Mouse (Mus musculus) midbrain, embryonic 16.5 days (tissue): ENCODE data around the gene C130032M10Rik. TPM values are rescaled to one million over a fixed set of nuclear protein-coding genes. Genes with fewer than 3 reads are reported as not detected.

ENCODE experiments used
- ATAC-seq: fragments of 200-750 bp; cut with Nextera tagmentation; 2 replicates; pipeline ENCODE4 v1.8.0; 2017; ENCODE audit warnings: moderate TSS enrichment
- H3K27ac ChIP-seq: fragments of 300-500 bp; sonication (generic); 2 replicates; pipeline ENCODE4 v1.5.1; 2014; ENCODE audit warnings: mild to moderate bottlenecking, low read length, mixed read lengths
- H3K27me3 ChIP-seq: fragments of 300-500 bp; sonication (generic); 2 replicates; pipeline ENCODE4 v1.6.1; 2014; ENCODE audit warnings: low read depth, low read length, mixed read lengths; ENCODE audit not compliant: control insufficient read depth, insufficient read depth
- H3K36me3 ChIP-seq: fragments of 300-500 bp; sonication (generic); 2 replicates; pipeline ENCODE4 v1.6.1; 2014; ENCODE audit warnings: mild to moderate bottlenecking, low read length, moderate library complexity, mixed read lengths; ENCODE audit not compliant: control insufficient read depth, insufficient read depth
- H3K4me1 ChIP-seq: fragments of 300-500 bp; sonication (generic); 2 replicates; pipeline ENCODE4 v1.6.1; 2014; ENCODE audit warnings: mild to moderate bottlenecking, low read length, mixed read lengths; ENCODE audit not compliant: control insufficient read depth, insufficient read depth
- H3K4me2 ChIP-seq: fragments of 300-500 bp; sonication (generic); 2 replicates; pipeline ENCODE4 v1.6.1; 2014; ENCODE audit warnings: mild to moderate bottlenecking, low read length, mixed read lengths
- H3K4me3 ChIP-seq: fragments of 300-500 bp; sonication (generic); 2 replicates; pipeline ENCODE4 v1.5.1; 2014; ENCODE audit warnings: low read depth, mild to moderate bottlenecking, low read length, moderate library complexity, mixed read lengths
- H3K9ac ChIP-seq: fragments of 300-500 bp; sonication (generic); 2 replicates; pipeline ENCODE4 v1.6.1; 2014; ENCODE audit warnings: low read depth, low read length, mixed read lengths
- H3K9me3 ChIP-seq: fragments of 300-500 bp; sonication (generic); replicated peaks from 2 replicates; pipeline ENCODE4 v1.6.1; 2014; ENCODE audit warnings: mild to moderate bottlenecking, low read length, mixed read lengths; ENCODE audit not compliant: control insufficient read depth, poor library complexity, severe bottlenecking
- WGBS: fragments of 180-500 bp; shearing (Covaris S2); extraction: QIAGEN DNeasy Blood & Tissue Kit; methylation state at CpG from one replicate; pipeline ENCODE4 v1.1.7; 2014; 5-methylcytosine and 5-hydroxymethylcytosine counted together
- polyA plus RNA-seq: library from polyadenylated mRNA; unstranded; fragments of >200 nt; fragmentation: Nextera tagmentation; extraction: Ambion mirVana; gene quantifications from 2 replicates; pipeline ENCODE4 v1.2.1, GENCODE M21; 2015

Gene C130032M10Rik
- polyA plus RNA-seq, 1 experiment from 2014 or later = not detected

GRCm38 (mm10) chr9:114562031-114562918, 46.8 kb downstream of the C130032M10Rik start:
- no peaks in the 10 kb centered on the region for H3K36me3 ChIP-seq
- H3K4me2 ChIP-seq = peak overlapping the region; percentile 91
- H3K4me3 ChIP-seq = peak overlapping the region; percentile 60
- H3K27ac ChIP-seq = no peak overlapping the region
- H3K9me3 ChIP-seq = no peaks in the 10 kb centered on the region
- under 1% methylated on average over 90 of the region's 101 CpGs for WGBS
- H3K9ac ChIP-seq = no peak overlapping the region
- no peak for ATAC-seq
- peaks cover 22% of the 10 kb centered on the region for H3K4me1 ChIP-seq
- H3K27me3 ChIP-seq = peaks cover 40% of the 10 kb centered on the region

DNA sequence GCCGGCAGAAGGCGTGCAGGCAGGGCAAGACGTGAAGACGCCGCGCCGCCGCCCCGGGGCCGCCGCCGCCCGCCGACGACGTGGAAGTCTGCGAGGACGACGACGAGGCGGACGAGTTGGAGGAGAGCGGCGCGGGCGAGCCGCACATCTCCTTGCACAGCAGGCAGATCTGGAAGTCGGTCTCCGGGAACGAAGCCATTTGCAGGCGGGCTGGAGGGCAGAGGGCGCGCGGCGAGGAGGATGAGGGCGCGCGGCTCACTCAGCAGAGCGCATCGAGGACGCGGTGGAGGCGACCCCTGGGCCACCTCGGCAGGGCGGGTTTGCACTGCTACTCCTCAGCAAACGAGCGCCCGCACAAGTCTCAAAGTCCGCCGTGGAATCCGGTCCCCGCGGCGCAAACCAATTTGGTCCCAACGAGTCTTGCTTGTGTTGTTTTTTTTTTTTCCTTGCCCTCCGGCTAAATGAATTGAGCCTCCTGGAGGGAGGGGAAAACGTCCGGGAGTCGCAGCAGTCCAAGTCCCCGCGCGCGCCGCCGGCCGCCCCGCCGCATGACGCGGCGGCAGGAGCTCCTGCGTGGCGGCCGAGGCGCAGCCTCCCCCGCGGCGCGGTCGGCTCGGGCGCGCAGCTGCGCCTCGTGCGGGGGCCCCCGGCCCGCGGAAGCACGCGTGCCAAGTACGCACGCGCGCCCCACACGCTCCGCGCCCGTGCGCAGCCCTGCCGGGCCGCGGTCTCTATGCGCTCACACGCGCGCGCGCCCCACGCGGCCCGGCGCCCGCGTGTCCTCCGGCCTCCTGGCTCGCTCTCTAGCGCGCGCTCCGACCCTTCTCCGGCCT, 47.6 kb downstream of the C130032M10Rik start:
- under 1% methylated on average over 93 of the region's 122 CpGs for WGBS
- peaks cover 22% of the 10 kb centered on the region for H3K4me1 ChIP-seq
- peak overlapping the region; percentile 91 for H3K4me2 ChIP-seq
- no peaks in the 10 kb centered on the region for H3K36me3 ChIP-seq
- no peaks in the 10 kb centered on the region for H3K9me3 ChIP-seq
- no peak overlapping the region for H3K27ac ChIP-seq
- peaks cover 40% of the 10 kb centered on the region for H3K27me3 ChIP-seq
- peak overlapping the region; percentile 60 for H3K4me3 ChIP-seq
- peak; percentile 76 for ATAC-seq
- H3K9ac ChIP-seq = peak overlapping the region; percentile 59

DNA sequence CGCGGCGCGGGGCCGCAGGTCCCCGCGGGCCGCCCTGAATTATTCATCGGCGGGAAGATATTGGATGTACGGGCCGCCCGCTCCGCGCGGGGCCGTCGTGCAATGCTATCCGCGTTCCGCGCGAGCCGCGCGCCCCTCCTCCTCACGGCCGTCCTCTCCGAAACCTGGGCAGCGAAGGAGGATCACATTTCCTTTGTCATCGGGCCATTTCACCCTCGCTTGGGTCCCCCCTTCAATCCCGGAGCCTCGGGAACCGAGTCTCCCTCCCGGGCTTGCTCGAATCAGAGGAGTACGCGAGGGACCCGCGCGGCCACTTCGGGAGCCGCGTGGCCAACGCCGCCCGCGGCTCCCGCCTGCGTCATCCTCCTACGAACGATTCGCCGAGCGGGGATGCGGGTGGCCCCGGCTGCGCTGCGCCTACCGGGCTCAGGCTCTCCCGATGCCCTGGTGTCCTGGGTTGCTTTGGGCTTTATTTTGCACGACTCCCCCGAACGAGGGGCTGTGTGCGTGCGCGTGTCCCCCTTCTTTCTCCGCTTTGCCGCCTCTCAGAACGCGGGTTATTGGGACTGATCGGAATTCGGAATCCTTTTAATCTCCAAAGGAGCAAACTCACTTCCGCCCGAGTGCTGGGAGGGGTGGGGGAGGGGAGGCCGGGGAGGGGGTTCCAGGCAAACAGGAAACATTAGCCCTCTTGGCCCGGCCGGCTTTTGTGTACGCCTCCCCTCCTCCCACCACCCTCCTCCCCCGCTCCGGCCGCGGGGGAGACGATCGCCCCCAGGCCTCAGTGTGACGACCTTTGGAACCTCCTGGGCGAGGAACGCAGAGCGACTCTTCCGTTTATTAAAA, 48.5 kb downstream of the C130032M10Rik start, which contains the start of gene Trim71:
Trim71 (minus strand) TSS at position 609 of the 846 bp plus-strand sequence.
- ATAC-seq = peak; percentile 68
- Histone ChIP-seq H3K27ac (no peak within 1 kb of the TSS), H3K9me3 (no peaks in the 10 kb centered on the region), H3K4me1 (peaks cover 22% of the 10 kb centered on the region), H3K4me3 (peak within 1 kb of the TSS; percentile 60), H3K9ac (peak within 1 kb of the TSS; percentile 59), H3K4me2 (peak within 1 kb of the TSS; percentile 91), H3K36me3 (no peaks in the 10 kb centered on the region), H3K27me3 (peaks cover 34% of the 10 kb centered on the region)
- WGBS = under 1% methylated on average over 79 of the region's 91 CpGs

GRCm38 (mm10) chr9:114564667-114565066, 49.2 kb downstream of the C130032M10Rik start:
- Histone ChIP-seq H3K4me2 (peak overlapping the region; percentile 91), H3K4me3 (peak overlapping the region; percentile 60), H3K27me3 (peaks cover 27% of the 10 kb centered on the region), H3K27ac (no peak overlapping the region), H3K9ac (0 out of 2 replicates have a peak overlapping the region, but pooled peaks have one; percentile 59), H3K9me3 (no peaks in the 10 kb centered on the region), H3K36me3 (no peaks in the 10 kb centered on the region), H3K4me1 (peaks cover 22% of the 10 kb centered on the region)
- whole genome bisulfite sequencing = 2% methylated on average over 10 of the region's 10 CpGs
- ATAC-seq = no peak

Other genes with a start within 250 kb of the C130032M10Rik start
- not detected in 2 replicates for gene Bcl2a1c, start 185.6 kb upstream of the C130032M10Rik start, polyA plus RNA-seq
- 18.9 and 20.5 TPM in 2 replicates for gene Crtap, start 125.0 kb upstream of the C130032M10Rik start, polyA plus RNA-seq
- 30.5 TPM in 2 replicates for gene Glb1, start 114.6 kb upstream of the C130032M10Rik start, polyA plus RNA-seq
- 9.6 and 10.8 TPM in 2 replicates for gene Tmppe, start 114.6 kb upstream of the C130032M10Rik start, polyA plus RNA-seq
- gene Ccr4, start 10.8 kb upstream of the C130032M10Rik start, polyA plus RNA-seq = not detected in 2 replicates
- 0.15 and 0.17 TPM in 2 replicates for gene Trim71, start 48.7 kb downstream of the C130032M10Rik start, polyA plus RNA-seq
- 54.0 and 59.3 TPM in 2 replicates for gene Cnot10, start 124.5 kb downstream of the C130032M10Rik start, polyA plus RNA-seq
- 118 and 130 TPM in 2 replicates for gene Dync1li1, start 173.1 kb downstream of the C130032M10Rik start, polyA plus RNA-seq
- 18.7 TPM in 2 replicates for gene Cmtm6, start 215.4 kb downstream of the C130032M10Rik start, polyA plus RNA-seq